Mouse (Mus musculus) limb, embryonic 12.5 days (tissue): ENCODE measurements around the gene Akr1b3. TPM values are rescaled to one million over a fixed set of nuclear protein-coding genes. Genes with fewer than 3 reads are reported as not detected.
A peak's percentile ranks its signal among the peaks of the same experiment; 100 is the strongest.
"Not testable (repeated sequence)": the region's sequence is repeated elsewhere in the genome, so short reads cannot be mapped to it uniquely, and the experiment has no call there.

Experiments used
- ATAC-seq: fragments of 200-750 bp; cut with Nextera tagmentation; 2 replicates; pipeline ENCODE4 v1.8.0; 2017; ENCODE audit warnings: low read depth, moderate TSS enrichment; ENCODE audit not compliant: insufficient number of reproducible peaks, insufficient read depth, low FRiP score, low TSS enrichment
- H3K27ac ChIP-seq: fragments of 300-500 bp; sonication (generic); 2 replicates; pipeline ENCODE4 v1.5.1; 2016; ENCODE audit warnings: mild to moderate bottlenecking, moderate library complexity
- H3K27me3 ChIP-seq: fragments of 300-500 bp; sonication (generic); 2 replicates; pipeline ENCODE4 v1.6.1; 2016; ENCODE audit warnings: mild to moderate bottlenecking, moderate library complexity
- H3K36me3 ChIP-seq: fragments of 300-500 bp; sonication (generic); 2 replicates; pipeline ENCODE4 v1.6.1; 2016; ENCODE audit warnings: mild to moderate bottlenecking, moderate library complexity
- H3K4me1 ChIP-seq: fragments of 300-500 bp; sonication (generic); replicated peaks from 2 replicates; pipeline ENCODE4 v1.6.1; 2016
- H3K4me2 ChIP-seq: fragments of 300-500 bp; sonication (generic); 2 replicates; pipeline ENCODE4 v1.6.1; 2016; ENCODE audit warnings: mild to moderate bottlenecking, moderate library complexity
- H3K4me3 ChIP-seq: fragments of 300-500 bp; sonication (generic); replicated peaks from 2 replicates; pipeline ENCODE4 v1.5.1; 2016; ENCODE audit warnings: mild to moderate bottlenecking
- H3K9ac ChIP-seq: fragments of 300-500 bp; sonication (generic); replicated peaks from 2 replicates; pipeline ENCODE4 v1.6.1; 2016; ENCODE audit warnings: mild to moderate bottlenecking, moderate library complexity
- H3K9me3 ChIP-seq: fragments of 300-500 bp; sonication (generic); 2 replicates; pipeline ENCODE4 v1.6.1; 2016; ENCODE audit warnings: mild to moderate bottlenecking, moderate library complexity
- WGBS: fragments of 180-500 bp; shearing (Covaris S2); methylation state at CpG from one replicate; pipeline ENCODE4 v1.1.7; 2016; 5-methylcytosine and 5-hydroxymethylcytosine counted together
- polyA plus RNA-seq: library from polyadenylated mRNA; unstranded; fragments of >200 nt; fragmentation: Nextera tagmentation; extraction: Ambion mirVana; gene quantifications from 2 replicates; pipeline ENCODE4 v1.2.1, GENCODE M21; 2016

The Akr1b3 gene
- polyA plus RNA-seq, 1 experiment from 2014 or later, result 191 TPM

GRCm38 (mm10) chr6:34346096-34346898, 29.0 kb upstream of the Akr1b3 start:
- peak; percentile 66 for ATAC-seq
- H3K4me2 ChIP-seq, result no peak overlapping the region

GRCm38 (mm10) chr6:34344935-34345334, 27.7 kb upstream of the Akr1b3 start:
- H3K36me3 ChIP-seq, result no peaks in the 10 kb centered on the region
- no peak for ATAC-seq
- H3K27ac ChIP-seq, result no peak overlapping the region
- no peak overlapping the region for H3K4me2 ChIP-seq
- H3K9me3 ChIP-seq, result peaks cover 4% of the 10 kb centered on the region; the same call in 1 of the 2 replicates
- no peak overlapping the region for H3K9ac ChIP-seq
- H3K4me3 ChIP-seq, result no peak overlapping the region
- H3K4me1 ChIP-seq, result peaks cover 8% of the 10 kb centered on the region
- H3K27me3 ChIP-seq, result no peaks in the 10 kb centered on the region
- 30% methylated on average over 9 of the region's 9 CpGs for WGBS

More at GRCm38 (mm10) chr6:34346096-34346898, 29.0 kb upstream of the Akr1b3 start:
- Histone ChIP-seq H3K4me3 (no peak overlapping the region), H3K36me3 (no peaks in the 10 kb centered on the region), H3K4me1 (peaks cover 13% of the 10 kb centered on the region), H3K27ac (no peak overlapping the region), H3K9me3 (0 out of 2 replicates have a peak, but pooled peaks cover under 1% of the 10 kb centered on the region), H3K27me3 (no peaks in the 10 kb centered on the region), H3K9ac (no peak overlapping the region)
- 51% methylated on average over 14 of the region's 14 CpGs for WGBS

DNA sequence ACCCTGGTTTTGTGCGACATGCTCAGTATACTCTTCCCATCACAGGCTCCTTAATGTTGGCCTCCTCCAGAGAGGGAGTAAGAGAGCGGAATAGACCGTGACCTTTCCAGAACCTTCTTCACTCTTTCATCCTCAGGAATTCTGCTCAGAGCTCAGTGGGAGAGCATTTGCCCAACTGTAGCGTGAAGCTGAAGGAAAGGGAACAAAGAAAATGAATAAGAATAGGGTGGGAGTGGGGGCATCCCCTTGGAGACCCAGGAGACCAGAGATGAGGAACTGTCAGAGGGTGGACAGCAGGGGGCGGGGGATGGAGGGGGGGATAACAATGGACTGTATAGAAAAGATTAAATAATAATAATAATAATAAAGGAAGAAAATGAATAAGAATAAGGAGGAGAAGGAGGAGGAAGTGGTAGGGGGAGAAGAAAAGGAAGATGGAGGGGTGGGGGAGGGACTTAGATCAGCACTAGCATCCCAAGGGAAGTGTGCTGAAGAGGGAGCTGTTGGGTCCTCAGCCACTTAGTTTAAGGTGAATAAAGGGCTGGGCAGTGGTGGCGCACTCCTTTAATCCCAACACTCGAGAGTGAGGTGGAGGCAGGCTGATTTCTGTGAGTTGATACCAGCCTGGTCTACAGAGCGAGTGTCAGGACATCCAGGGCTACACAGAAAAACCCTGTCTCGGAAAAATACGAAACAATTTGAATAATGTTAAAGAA, 27.0 kb upstream of the Akr1b3 start:
- H3K4me2 ChIP-seq, result no peak overlapping the region
- no peak overlapping the region for H3K27ac ChIP-seq
- no peak overlapping the region for H3K4me3 ChIP-seq
- H3K9ac ChIP-seq, result no peak overlapping the region
- no peaks in the 10 kb centered on the region for H3K27me3 ChIP-seq
- WGBS, result 69% methylated on average over 10 of the region's 10 CpGs
- no peak for ATAC-seq
- H3K9me3 ChIP-seq, result peaks cover 4% of the 10 kb centered on the region; the same call in 1 of the 2 replicates
- peaks cover 8% of the 10 kb centered on the region for H3K4me1 ChIP-seq
- no peaks in the 10 kb centered on the region for H3K36me3 ChIP-seq

GRCm38 (mm10) chr6:34343426-34343825, 26.1 kb upstream of the Akr1b3 start:
- Histone ChIP-seq H3K4me2 (no peak overlapping the region), H3K27ac (no peak overlapping the region), H3K4me3 (no peak overlapping the region), H3K4me1 (peaks cover 8% of the 10 kb centered on the region), H3K9me3 (peaks cover 4% of the 10 kb centered on the region; the same call in 1 of the 2 replicates), H3K9ac (no peak overlapping the region), H3K36me3 (no peaks in the 10 kb centered on the region), H3K27me3 (no peaks in the 10 kb centered on the region)
- WGBS, result 88% methylated on average over 6 of the region's 6 CpGs
- ATAC-seq, result no peak

DNA sequence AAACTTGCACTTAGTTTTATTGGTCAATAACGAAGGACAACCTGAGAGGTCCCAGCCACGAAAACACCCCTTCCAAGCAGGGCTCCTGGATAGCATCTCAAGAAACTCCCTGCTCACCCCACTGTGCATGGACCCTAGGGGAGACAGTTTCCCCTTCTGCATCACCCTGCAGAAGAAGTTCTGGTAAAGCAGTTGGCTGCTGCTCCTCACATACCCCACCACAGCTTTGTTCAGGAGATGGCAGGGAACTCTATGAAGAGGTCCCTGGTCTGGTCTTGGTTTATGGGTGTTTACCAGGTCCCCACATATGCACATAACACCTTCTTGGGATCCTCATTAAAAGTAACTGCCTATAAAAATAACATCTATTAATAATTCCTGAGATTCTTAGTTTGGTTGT, 25.2 kb upstream of the Akr1b3 start:
- Histone ChIP-seq H3K27ac (no peak overlapping the region), H3K9me3 (peaks cover 4% of the 10 kb centered on the region; the same call in 1 of the 2 replicates), H3K4me3 (no peak overlapping the region), H3K4me2 (no peak overlapping the region), H3K4me1 (peaks cover 8% of the 10 kb centered on the region), H3K36me3 (no peaks in the 10 kb centered on the region), H3K9ac (no peak overlapping the region), H3K27me3 (no peaks in the 10 kb centered on the region)
- 67% methylated on average over 2 of the region's 2 CpGs for WGBS
- no peak for ATAC-seq

DNA sequence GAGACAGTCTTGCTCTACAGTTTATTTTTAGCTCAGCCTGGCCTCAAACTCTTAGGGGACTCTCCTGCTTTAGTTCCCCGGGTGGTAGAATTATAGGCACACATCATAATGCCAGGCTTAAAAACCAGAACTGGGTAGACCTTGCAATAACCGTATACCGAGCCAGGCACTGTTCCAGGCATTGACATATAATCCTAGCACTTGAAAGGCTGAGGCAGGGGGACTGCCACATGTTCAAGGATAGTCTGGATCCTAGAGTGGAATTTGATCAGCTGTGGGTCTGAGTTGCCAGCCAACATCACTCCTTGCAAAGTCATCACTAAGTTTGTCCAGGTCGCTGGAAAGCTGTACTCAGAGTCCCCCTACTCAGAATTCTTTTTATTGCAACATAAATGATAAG, 24.7 kb upstream of the Akr1b3 start:
- Histone ChIP-seq H3K4me1 (peaks cover 8% of the 10 kb centered on the region), H3K27me3 (no peaks in the 10 kb centered on the region), H3K9me3 (peaks cover 4% of the 10 kb centered on the region; the same call in 1 of the 2 replicates), H3K27ac (no peak overlapping the region), H3K36me3 (no peaks in the 10 kb centered on the region), H3K4me2 (no peak overlapping the region), H3K9ac (no peak overlapping the region), H3K4me3 (no peak overlapping the region)
- no peak for ATAC-seq
- WGBS, result 77% methylated on average over 4 of the region's 4 CpGs

GRCm38 (mm10) chr6:34337799-34338198, 20.5 kb upstream of the Akr1b3 start:
- no peaks in the 10 kb centered on the region for H3K36me3 ChIP-seq
- no peak overlapping the region for H3K27ac ChIP-seq
- no peak overlapping the region for H3K9ac ChIP-seq
- no peak overlapping the region for H3K4me2 ChIP-seq
- no peaks in the 10 kb centered on the region for H3K4me1 ChIP-seq
- peaks cover 4% of the 10 kb centered on the region; the same call in 1 of the 2 replicates for H3K9me3 ChIP-seq
- no peak overlapping the region for H3K4me3 ChIP-seq
- 63% methylated on average over 2 of the region's 2 CpGs for WGBS
- ATAC-seq, result no peak
- H3K27me3 ChIP-seq, result no peaks in the 10 kb centered on the region

GRCm38 (mm10) chr6:34334673-34335072, 17.4 kb upstream of the Akr1b3 start:
- no peaks in the 10 kb centered on the region for H3K4me1 ChIP-seq
- H3K36me3 ChIP-seq, result no peaks in the 10 kb centered on the region
- no peak overlapping the region for H3K4me2 ChIP-seq
- ATAC-seq, result no peak
- no peaks in the 10 kb centered on the region for H3K9me3 ChIP-seq
- no peak overlapping the region for H3K9ac ChIP-seq
- H3K27me3 ChIP-seq, result no peaks in the 10 kb centered on the region
- H3K4me3 ChIP-seq, result no peak overlapping the region
- H3K27ac ChIP-seq, result no peak overlapping the region
- 83% methylated on average over 5 of the region's 5 CpGs for WGBS

GRCm38 (mm10) chr6:34331804-34332203, 14.5 kb upstream of the Akr1b3 start:
- not testable (repeated sequence) for H3K9ac ChIP-seq, H3K36me3 ChIP-seq, H3K4me3 ChIP-seq, H3K27me3 ChIP-seq, H3K4me1 ChIP-seq, H3K27ac ChIP-seq, H3K4me2 ChIP-seq, ATAC-seq, H3K9me3 ChIP-seq
- WGBS, result 83% methylated on average over 12 of the region's 12 CpGs

DNA sequence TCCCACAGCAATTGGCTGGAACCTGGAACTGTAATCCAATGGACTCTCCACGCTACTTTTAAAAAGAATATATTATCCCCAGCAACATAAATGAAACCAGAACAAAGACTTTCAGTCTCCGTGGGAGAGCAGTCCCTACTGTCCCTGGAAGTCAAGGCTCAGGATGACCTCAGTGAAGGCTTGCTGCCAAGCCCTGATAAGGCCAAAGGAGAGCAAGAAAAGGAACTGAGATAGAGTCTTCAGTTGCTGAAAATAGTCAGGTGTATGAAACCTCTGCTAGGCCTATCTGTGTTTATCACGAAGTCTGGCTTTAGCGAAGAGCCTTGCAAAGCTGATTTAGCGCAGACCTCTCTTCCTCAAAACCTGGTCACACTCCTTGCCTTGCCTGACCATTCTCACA, 14.1 kb upstream of the Akr1b3 start:
- Histone ChIP-seq H3K27ac (no peak overlapping the region), H3K9ac (no peak overlapping the region), H3K27me3 (no peaks in the 10 kb centered on the region), H3K4me3 (no peak overlapping the region), H3K9me3 (no peaks in the 10 kb centered on the region), H3K4me1 (no peaks in the 10 kb centered on the region), H3K4me2 (no peak overlapping the region), H3K36me3 (no peaks in the 10 kb centered on the region)
- ATAC-seq, result no peak
- WGBS, result 95% methylated on average over 5 of the region's 5 CpGs

DNA sequence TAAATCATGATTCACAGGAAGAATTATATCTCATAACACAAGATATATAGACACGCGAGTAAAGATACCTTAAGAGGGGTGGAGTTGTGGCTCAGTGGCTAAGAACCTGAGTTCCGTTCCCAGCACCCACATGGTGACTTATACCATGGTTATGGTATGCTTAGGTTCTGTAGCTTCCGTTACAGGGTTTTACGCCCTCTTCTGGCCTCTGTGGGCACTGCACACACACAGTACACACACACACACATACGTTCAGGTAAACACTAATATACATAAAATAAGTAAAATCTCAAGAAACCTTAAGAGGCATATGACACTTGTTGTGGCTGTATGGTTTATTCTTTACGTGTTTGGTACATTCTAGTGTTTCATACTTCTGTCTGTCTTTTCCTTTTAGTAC, 4.8 kb upstream of the Akr1b3 start:
- WGBS, result 94% methylated on average over 7 of the region's 7 CpGs
- Histone ChIP-seq H3K9me3 (no peaks in the 10 kb centered on the region), H3K4me1 (peaks cover 7% of the 10 kb centered on the region; the same call in 1 of the 2 replicates), H3K9ac (no peak overlapping the region), H3K36me3 (no peaks in the 10 kb centered on the region), H3K27me3 (no peaks in the 10 kb centered on the region), H3K27ac (no peak overlapping the region), H3K4me3 (no peak overlapping the region), H3K4me2 (no peak overlapping the region)
- no peak for ATAC-seq
